Mouse (Mus musculus): ENCODE results near the gene Ptprm.

- no peak for TF ChIP-seq CTCF (IDR thresholded peaks at IDR 0.05; ENCODE audit: low read depth)
- TF ChIP-seq EP300 (IDR thresholded peaks at IDR 0.05; ENCODE audit: low read depth) = no peak
Observed at GRCm38 (mm10) chr17:67201151-67201550, 153.1 kb downstream of the Ptprm start.

Measured in liver, embryonic 14.5 days (tissue).